Mouse (Mus musculus) cortical plate, adult 2 months (tissue): ENCODE measurements around the gene Arrdc5. TPM values are rescaled to one million over a fixed set of nuclear protein-coding genes. Genes with fewer than 3 reads are reported as not detected.

Experiments used
- H3K27ac ChIP-seq: fragments of 200-500 bp; 2 replicates; pipeline ENCODE4 v1.5.1; 2012; ENCODE audit warnings: low read length, control low read depth, inconsistent platforms; ENCODE audit not compliant: insufficient read depth
- H3K4me1 ChIP-seq: fragments of 200-500 bp; 2 replicates; pipeline ENCODE4 v1.6.1; 2011; ENCODE audit warnings: low read length; ENCODE audit not compliant: control insufficient read depth, insufficient read depth
- H3K4me3 ChIP-seq: fragments of 200-500 bp; 2 replicates; pipeline ENCODE4 v1.5.1; 2011; ENCODE audit warnings: mild to moderate bottlenecking, low read length, control low read depth; ENCODE audit not compliant: insufficient read depth
- CTCF ChIP-seq: fragments of 200-500 bp; IDR thresholded peaks from 2 replicates; pipeline ENCODE4 v1.5.1; 2011; ENCODE audit warnings: mild to moderate bottlenecking, control low read depth, low read length; ENCODE audit not compliant: insufficient read depth; ENCODE audit errors: extremely low read depth
- POLR2A ChIP-seq: fragments of 200-500 bp; IDR thresholded peaks from 2 replicates; pipeline ENCODE4 v1.6.1; 2011; ENCODE audit warnings: mild to moderate bottlenecking, low read length, control low read depth; ENCODE audit not compliant: insufficient read depth; ENCODE audit errors: extremely low read depth
- polyA plus RNA-seq: library from polyadenylated mRNA; depleted of rRNA; stranded (reverse); fragments of >200 nt; gene quantifications from 2 replicates; pipeline ENCODE4 v1.2.3, GENCODE M21; 2012

The Arrdc5 gene
- polyA plus RNA-seq, 1 experiment, result not detected

DNA sequence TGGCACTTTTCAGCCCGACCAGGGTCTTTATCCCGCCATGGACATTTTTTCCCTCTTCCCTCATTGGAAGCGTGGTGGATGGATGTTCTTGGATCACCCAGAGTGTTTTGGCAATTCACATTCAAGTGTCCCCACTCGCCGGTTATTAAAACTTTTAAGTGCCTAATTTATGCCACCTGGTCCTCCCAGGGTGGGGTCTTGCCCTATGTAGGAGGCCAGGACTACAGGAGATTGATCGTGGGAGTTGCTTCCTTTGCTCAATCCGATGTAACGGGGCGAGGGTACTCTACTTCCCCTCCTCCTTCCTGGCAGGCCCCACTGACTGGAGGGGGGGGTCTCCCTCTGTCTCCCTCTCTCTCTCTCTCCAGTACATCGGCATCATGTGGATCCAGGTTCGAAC, 4.6 kb upstream of the Arrdc5 start:
- Histone ChIP-seq H3K27ac (no peak overlapping the region), H3K4me1 (no peaks in the 10 kb centered on the region), H3K4me3 (peak overlapping the region; percentile 33; the same call in 1 of the 2 replicates)
- TF ChIP-seq POLR2A, result no peak

GRCm38 (mm10) chr17:56303847-56304586, 3.9 kb upstream of the Arrdc5 start:
- no peak for TF ChIP-seq CTCF
- no peak overlapping the region for H3K27ac ChIP-seq
- no peaks in the 10 kb centered on the region for H3K4me1 ChIP-seq
- peak overlapping the region; percentile 33 for H3K4me3 ChIP-seq

- no peaks in the 10 kb centered on the region for H3K4me1 ChIP-seq
- no peak for TF ChIP-seq CTCF
- no peak for TF ChIP-seq POLR2A
- no peak within 1 kb of the TSS for H3K27ac ChIP-seq
Observed at GRCm38 (mm10) chr17:56303160-56303846, 3.2 kb upstream of the Arrdc5 start, which contains the start of gene Uhrf1. Gene Uhrf1 (plus strand): TSS chr17:56303321.

GRCm38 (mm10) chr17:56302363-56302996, 2.4 kb upstream of the Arrdc5 start:
- TF ChIP-seq POLR2A (no peak), CTCF (no peak)
- Histone ChIP-seq H3K4me1 (no peaks in the 10 kb centered on the region), H3K4me3 (no peak overlapping the region), H3K27ac (no peak overlapping the region)

More at GRCm38 (mm10) chr17:56303160-56303846, 3.2 kb upstream of the Arrdc5 start, which contains the start of gene Uhrf1:
- peak within 1 kb of the TSS; percentile 33 for H3K4me3 ChIP-seq

DNA sequence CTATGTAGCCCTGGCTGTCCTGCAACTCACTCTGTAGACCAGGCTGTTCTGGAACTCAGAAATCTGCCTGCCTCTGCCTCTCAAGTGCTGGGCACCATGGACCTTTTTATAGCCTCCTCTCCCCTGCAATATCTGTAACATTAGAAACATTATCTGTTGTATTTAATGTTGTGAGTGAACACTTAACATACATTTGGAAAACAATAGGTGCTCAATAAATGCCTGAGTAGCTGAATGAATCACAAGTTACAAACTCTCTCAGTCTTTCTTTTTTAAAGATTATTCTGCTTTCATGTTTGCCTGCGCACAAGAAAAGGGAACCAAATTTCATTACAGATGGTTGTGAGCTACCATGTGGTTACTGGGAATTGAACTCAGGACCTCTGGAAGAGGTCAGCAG, 1.8 kb downstream of the Arrdc5 start:
- H3K4me1 ChIP-seq, result no peaks in the 10 kb centered on the region
- H3K4me3 ChIP-seq, result no peak overlapping the region
- no peak for TF ChIP-seq POLR2A
- no peak for TF ChIP-seq CTCF
- H3K27ac ChIP-seq, result no peak overlapping the region

DNA sequence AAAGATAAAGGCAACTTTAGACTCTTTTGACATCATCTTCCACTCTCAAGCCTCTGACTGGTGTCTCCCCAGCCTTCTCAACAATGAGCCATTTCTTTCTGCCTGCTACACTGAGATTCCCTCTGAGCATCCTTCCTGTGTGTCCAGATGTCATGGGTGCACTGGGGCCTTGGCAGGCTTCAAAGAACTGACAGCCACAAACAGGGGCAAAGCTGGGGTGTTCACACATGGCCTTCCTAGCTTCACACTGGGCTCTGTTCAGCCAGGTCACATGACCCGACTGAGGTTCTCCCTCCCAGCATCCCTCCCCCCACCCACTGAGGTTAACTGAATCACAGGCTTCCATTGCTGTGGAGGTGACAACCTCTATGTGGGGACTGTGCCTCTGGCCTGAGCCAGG, 3.9 kb downstream of the Arrdc5 start:
- Histone ChIP-seq H3K27ac (no peak overlapping the region), H3K4me1 (no peaks in the 10 kb centered on the region), H3K4me3 (no peak overlapping the region)
- TF ChIP-seq CTCF (no peak), POLR2A (no peak)

GRCm38 (mm10) chr17:56294241-56294640, 5.8 kb downstream of the Arrdc5 start:
- Histone ChIP-seq H3K4me1 (peaks cover 1% of the 10 kb centered on the region; the same call in 1 of the 2 replicates), H3K27ac (no peak overlapping the region), H3K4me3 (no peak overlapping the region)
- TF ChIP-seq CTCF, result no peak
- TF ChIP-seq POLR2A, result no peak

- Histone ChIP-seq H3K4me3 (no peak overlapping the region), H3K4me1 (peaks cover 1% of the 10 kb centered on the region; the same call in 1 of the 2 replicates), H3K27ac (no peak overlapping the region)
- TF ChIP-seq CTCF, result no peak
- no peak for TF ChIP-seq POLR2A
Observed at GRCm38 (mm10) chr17:56293291-56293690, 6.8 kb downstream of the Arrdc5 start.

DNA sequence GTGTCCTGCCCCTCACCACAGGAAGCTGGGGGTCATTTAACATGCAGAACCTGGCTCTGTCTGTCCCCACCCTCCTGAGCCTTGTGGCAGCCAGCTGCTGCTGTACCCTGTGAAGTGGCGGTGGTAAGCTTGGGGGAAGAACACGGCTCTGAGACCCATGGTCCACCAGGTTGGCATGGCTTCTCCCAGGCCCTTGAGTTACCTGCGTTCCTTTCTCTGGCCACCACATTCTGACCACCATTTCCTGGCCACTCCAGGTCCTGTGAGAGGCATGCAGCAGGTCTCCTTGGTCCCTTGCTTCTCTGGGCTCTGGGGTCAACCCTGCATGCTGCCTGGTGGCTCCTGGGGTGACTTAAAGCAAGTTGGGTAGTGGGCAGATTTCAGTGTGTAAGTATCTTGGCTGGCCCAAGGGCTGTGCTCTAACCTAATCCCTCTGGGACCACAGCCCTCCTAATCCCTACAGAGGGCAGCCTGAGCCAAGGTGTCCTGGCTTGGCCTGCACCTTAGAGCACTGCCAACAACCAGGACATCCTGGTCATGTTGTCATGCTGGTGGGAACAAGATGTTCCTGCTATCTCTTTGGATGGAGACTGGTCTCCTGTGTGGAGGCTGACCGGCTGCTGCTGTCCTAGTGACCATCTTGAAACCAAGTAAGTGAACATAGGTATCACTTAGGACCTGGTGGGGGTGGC, 7.4 kb downstream of the Arrdc5 start, which contains the start of gene Plin3:
TSS of gene Plin3 (minus strand) at position 343 of the 692 bp plus-strand sequence.
- TF ChIP-seq CTCF (no peak), POLR2A (no peak)
- no peak within 1 kb of the TSS for H3K4me3 ChIP-seq
- H3K27ac ChIP-seq, result no peak within 1 kb of the TSS
- H3K4me1 ChIP-seq, result peaks cover 1% of the 10 kb centered on the region; the same call in 1 of the 2 replicates
